Mouse (Mus musculus) heart, adult 2 months (tissue): ENCODE measurements around the gene P2ry12. TPM values are rescaled to one million over a fixed set of nuclear protein-coding genes. Genes with fewer than 3 reads are reported as not detected.

Experiments
- DNase-seq, 2 experiments: peaks; one replicate each; pipeline ENCODE4 v3.0.0; 2021
- H3K27ac ChIP-seq: fragments of 200-600 bp; 2 replicates; pipeline ENCODE4 v1.8.1; 2022
- H3K27me3 ChIP-seq: fragments of 200-500 bp; 2 replicates; pipeline ENCODE4 v1.6.1; 2012; ENCODE audit warnings: mild to moderate bottlenecking, low read length, inconsistent platforms, mixed read lengths; ENCODE audit not compliant: control insufficient read depth, insufficient read depth
- H3K36me3 ChIP-seq: fragments of 200-500 bp; 2 replicates; pipeline ENCODE4 v1.6.1; 2012; ENCODE audit warnings: low read length, inconsistent platforms; ENCODE audit not compliant: control insufficient read depth, insufficient read depth
- H3K4me1 ChIP-seq: fragments of 200-500 bp; 2 replicates; pipeline ENCODE4 v1.6.1; 2011; ENCODE audit warnings: low read length; ENCODE audit not compliant: control insufficient read depth, insufficient read depth
- H3K4me3 ChIP-seq: fragments of 200-600 bp; 2 replicates; pipeline ENCODE4 v1.8.1; 2022
- H3K79me2 ChIP-seq: fragments of 200-500 bp; replicated peaks from 2 replicates; pipeline ENCODE4 v1.6.1; 2012; ENCODE audit warnings: mild to moderate bottlenecking, inconsistent platforms, low read length, moderate library complexity, mixed read lengths; ENCODE audit not compliant: control insufficient read depth, insufficient read depth
- H3K9ac ChIP-seq: fragments of 200-500 bp; 2 replicates; pipeline ENCODE4 v1.6.1; 2012; ENCODE audit warnings: low read depth, mild to moderate bottlenecking, control low read depth, inconsistent platforms, low read length, mixed read lengths
- CTCF ChIP-seq: fragments of 200-600 bp; IDR thresholded peaks from 2 replicates; pipeline ENCODE4 v1.8.1; 2022; ENCODE audit warnings: antibody characterized with exemption, mild to moderate bottlenecking, moderate library complexity
- EP300 ChIP-seq: fragments of 200-500 bp; IDR thresholded peaks from 2 replicates; pipeline ENCODE4 v1.6.1; 2011; ENCODE audit warnings: low read depth, low read length, control low read depth; ENCODE audit not compliant: insufficient read depth
- POLR2A ChIP-seq: fragments of 200-500 bp; IDR thresholded peaks from 2 replicates; pipeline ENCODE4 v1.6.1; 2011; ENCODE audit warnings: mild to moderate bottlenecking, low read depth, low read length, control low read depth; ENCODE audit not compliant: insufficient read depth
- WGBS: fragments of 180-500 bp; shearing (Covaris S2); methylation state at CpG from one replicate; pipeline ENCODE4 v1.1.7; 2018; 5-methylcytosine and 5-hydroxymethylcytosine counted together
- intact Hi-C: fragments of 180-260 bp; cut with DNase I; formaldehyde crosslinking; loops from one replicate; pipeline ENCODE4 v1.15.1; 2025
- polyA plus RNA-seq: library from polyadenylated mRNA; depleted of rRNA; stranded (reverse); fragments of >200 nt; gene quantifications from 2 replicates; pipeline ENCODE4 v1.2.3, GENCODE M21; 2012
- total RNA-seq, 2 experiments: library from RNA; stranded (reverse); gene quantifications; 2 replicates each; pipeline ENCODE4 v1.2.3; 2021

Gene P2ry12
- total and polyA plus RNA-seq, 3 experiments: 2.0 to 6.4 (median 4.1) TPM

DNA sequence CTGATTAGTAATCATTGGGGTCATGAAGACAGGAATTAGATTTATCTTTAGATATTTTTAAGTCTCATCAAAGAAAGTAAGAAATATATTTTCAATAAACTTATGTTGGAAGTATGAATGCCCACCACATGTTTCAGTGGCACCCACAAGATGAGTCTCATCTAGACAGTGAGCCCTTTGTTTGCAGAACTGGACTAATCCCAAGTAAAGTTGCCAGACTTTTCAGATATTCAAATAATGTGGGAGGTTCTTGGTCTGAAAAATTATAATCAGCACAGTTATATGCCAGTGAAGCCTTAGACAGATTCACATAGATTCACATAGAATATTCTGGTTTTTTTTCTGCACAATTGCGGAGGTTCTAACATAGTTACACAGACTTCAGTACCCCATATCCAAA is 12.2 kb downstream of the P2ry12 start:
- Histone ChIP-seq H3K27ac (no peak overlapping the region), H3K27me3 (no peaks in the 10 kb centered on the region), H3K4me1 (no peaks in the 10 kb centered on the region), H3K4me3 (no peak overlapping the region), H3K36me3 (no peaks in the 10 kb centered on the region), H3K9ac (no peak overlapping the region), H3K79me2 (no peaks in the 10 kb centered on the region)
- DNase-seq: no peak
- intact Hi-C loops: no loop called here
- WGBS: 93% methylated on average over 1 of the region's 1 CpGs
- TF ChIP-seq POLR2A (no peak), CTCF (no peak), EP300 (no peak)

DNA sequence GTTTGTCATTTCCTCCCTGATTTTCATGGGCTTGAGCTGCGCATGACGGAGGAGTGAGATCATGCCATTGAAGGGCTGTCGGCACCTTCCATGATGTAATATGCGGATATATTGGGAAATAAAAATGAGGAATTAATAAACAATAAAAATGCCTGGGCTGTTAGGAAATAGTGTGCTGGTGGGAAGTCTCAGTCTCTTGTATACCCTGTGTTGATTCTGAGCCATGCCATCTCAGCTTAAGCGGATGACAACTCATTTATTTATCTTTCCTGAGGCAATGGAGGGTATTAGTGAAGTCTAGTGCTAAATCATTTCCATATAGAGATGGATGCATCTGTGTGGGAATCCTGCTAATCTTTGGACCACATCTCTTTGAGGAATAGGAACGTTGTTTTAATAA is 14.6 kb downstream of the P2ry12 start:
- Histone ChIP-seq H3K36me3 (no peaks in the 10 kb centered on the region), H3K4me3 (no peak overlapping the region), H3K27me3 (no peaks in the 10 kb centered on the region), H3K27ac (no peak overlapping the region), H3K79me2 (no peaks in the 10 kb centered on the region), H3K9ac (no peak overlapping the region), H3K4me1 (no peaks in the 10 kb centered on the region)
- DNase-seq: no peak
- intact Hi-C loops: no loop called here
- 80% methylated on average over 6 of the region's 6 CpGs for WGBS
- no peak for TF ChIP-seq CTCF
- no peak for TF ChIP-seq EP300
- no peak for TF ChIP-seq POLR2A

DNA sequence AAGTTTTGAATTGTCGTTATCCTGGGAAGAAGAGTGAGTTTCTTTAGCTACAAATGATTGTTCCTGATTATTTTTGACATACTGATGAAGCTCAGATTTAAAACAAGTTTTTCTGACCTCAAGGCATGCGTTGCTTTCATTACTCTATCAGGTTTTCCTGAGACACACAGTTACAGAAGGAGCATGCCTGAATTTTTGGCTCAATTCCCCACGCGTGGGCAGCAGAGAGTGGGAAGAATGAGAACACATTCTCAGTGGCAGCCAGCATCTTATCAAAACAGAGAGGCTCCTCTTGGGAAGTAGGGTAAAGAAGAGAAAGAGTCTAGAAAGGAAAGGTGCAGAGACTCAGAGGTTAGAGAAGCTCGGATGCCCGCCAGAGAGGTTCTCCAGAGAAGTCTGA is 19.3 kb downstream of the P2ry12 start:
- TF ChIP-seq POLR2A (no peak), CTCF (no peak), EP300 (no peak)
- H3K79me2 ChIP-seq: no peaks in the 10 kb centered on the region
- no peaks in the 10 kb centered on the region for H3K4me1 ChIP-seq
- H3K27ac ChIP-seq: no peak overlapping the region
- WGBS: 29% methylated on average over 6 of the region's 6 CpGs
- H3K27me3 ChIP-seq: no peaks in the 10 kb centered on the region
- H3K9ac ChIP-seq: no peak overlapping the region
- H3K4me3 ChIP-seq: no peak overlapping the region
- DNase-seq: peak in 1 of 2 experiments; percentile 25
- intact Hi-C loops: no loop called here
- H3K36me3 ChIP-seq: no peaks in the 10 kb centered on the region

- no peak for DNase-seq
- no peaks in the 10 kb centered on the region for H3K27me3 ChIP-seq
- no peaks in the 10 kb centered on the region for H3K79me2 ChIP-seq
- TF ChIP-seq CTCF (no peak), EP300 (no peak), POLR2A (no peak)
- H3K9ac ChIP-seq: no peak overlapping the region
- WGBS: 70% methylated on average over 5 of the region's 5 CpGs
- no peaks in the 10 kb centered on the region for H3K4me1 ChIP-seq
- no peaks in the 10 kb centered on the region for H3K36me3 ChIP-seq
- no peak overlapping the region for H3K4me3 ChIP-seq
- H3K27ac ChIP-seq: no peak overlapping the region
- intact Hi-C loops: no loop called here
Observed at GRCm38 (mm10) chr3:59234878-59235277, 27.8 kb downstream of the P2ry12 start.

DNA sequence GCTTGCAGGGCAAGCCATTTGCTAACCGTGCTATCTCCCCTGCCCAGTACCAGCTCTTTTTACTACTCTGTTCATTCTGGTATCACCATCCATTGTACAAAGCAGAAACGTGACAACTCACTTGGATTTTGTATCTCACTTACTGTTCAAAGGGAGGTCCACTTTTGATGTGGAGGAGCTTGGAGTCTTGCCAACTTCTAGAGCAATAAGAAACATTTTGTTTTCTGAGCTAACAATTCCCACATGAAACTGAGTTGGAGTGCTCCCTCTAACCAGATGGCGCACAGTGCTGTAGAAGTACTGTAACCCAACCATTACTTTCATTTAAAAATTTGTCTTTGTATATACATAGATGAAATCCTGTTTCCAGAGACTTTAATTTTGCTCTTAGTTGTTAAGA is 31.8 kb downstream of the P2ry12 start:
- no peak for DNase-seq
- H3K79me2 ChIP-seq: no peaks in the 10 kb centered on the region
- no peak overlapping the region for H3K4me3 ChIP-seq
- no peak overlapping the region for H3K9ac ChIP-seq
- 76% methylated on average over 3 of the region's 3 CpGs for WGBS
- H3K27ac ChIP-seq: no peak overlapping the region
- intact Hi-C loops: no loop called here
- TF ChIP-seq EP300: no peak
- peaks cover 3% of the 10 kb centered on the region; the same call in 1 of the 2 replicates for H3K36me3 ChIP-seq
- peaks cover 3% of the 10 kb centered on the region for H3K4me1 ChIP-seq
- H3K27me3 ChIP-seq: no peaks in the 10 kb centered on the region

GRCm38 (mm10) chr3:59228730-59229551 is 33.7 kb downstream of the P2ry12 start:
- peak; percentile 40; the same call in 1 of the 2 replicates for TF ChIP-seq EP300
- TF ChIP-seq POLR2A: no peak
- no peak for TF ChIP-seq CTCF
- Histone ChIP-seq H3K4me3 (peak overlapping the region; percentile 23), H3K27me3 (no peaks in the 10 kb centered on the region), H3K79me2 (no peaks in the 10 kb centered on the region), H3K4me1 (peaks cover 3% of the 10 kb centered on the region), H3K36me3 (peaks cover 3% of the 10 kb centered on the region; the same call in 1 of the 2 replicates), H3K27ac (peak overlapping the region; percentile 70), H3K9ac (no peak overlapping the region)
- 8% methylated on average over 10 of the region's 10 CpGs for WGBS
- DNase-seq: peak; percentile 37 to 68
- intact Hi-C loops: no loop called here
